Comparison of ENCODE assay signal across 8 mouse cellular contexts in genomic region chr2:163419346-163420045, GRCm38 (mm10). TPM values are rescaled to one million over a fixed set of nuclear protein-coding genes. Genes with fewer than 3 reads are reported as not detected.
A peak's percentile ranks its signal among the peaks of the same experiment; 100 is the strongest.
DNase-seq lines count a peak whose midpoint lies in the region; ATAC-seq lines count a peak whose summit lies in the region.

No protein-coding gene starts in this region.

- H3K9ac ChIP-seq in heart, embryonic 14.5 days (ENCODE audit: low read length), result peak overlapping the region; percentile 88
- H3K9ac ChIP-seq in liver, embryonic 13.5 days, result peak overlapping the region; percentile 91
- peak overlapping the region; percentile 94 for H3K9ac ChIP-seq in stomach, embryonic 16.5 days (ENCODE audit: low read length)

- under 1% methylated on average over 70 of the region's 71 CpGs for WGBS in heart, embryonic 14.5 days
- under 1% methylated on average over 58 of the region's 71 CpGs for WGBS in liver, embryonic 13.5 days (ENCODE audit: insufficient replicate concordance)
- WGBS in stomach, embryonic 16.5 days, result 0% methylated on average over 71 of the region's 71 CpGs

- H3K4me2 ChIP-seq in heart, embryonic 14.5 days (ENCODE audit: low read length), result peak overlapping the region; percentile 82
- H3K4me2 ChIP-seq in liver, embryonic 13.5 days, result peak overlapping the region; percentile 86
- H3K4me2 ChIP-seq in stomach, embryonic 16.5 days (ENCODE audit: low read depth, low read length), result peak overlapping the region; percentile 70

- ATAC-seq in CD4-positive, CD25-positive, alpha-beta regulatory T cell, adult 4 months, result peak; percentile 96
- ATAC-seq in heart, embryonic 14.5 days (ENCODE audit: insufficient number of reproducible peaks, insufficient read depth, low FRiP score, low read depth), result peak; percentile 98
- peak; percentile 98 for ATAC-seq in liver, embryonic 13.5 days (ENCODE audit: low read depth)
- peak; percentile 99 for ATAC-seq in stomach, embryonic 16.5 days (ENCODE audit: insufficient read depth, low FRiP score)

- H3K27ac ChIP-seq in heart, embryonic 14.5 days (replicated peaks in 1 of 2; ENCODE audit: control insufficient read depth in 1 of 2, insufficient read depth in 1 of 2, low read depth in 2 of 2, low read length in 2 of 2), result peak overlapping the region; percentile 78 to 88
- H3K27ac ChIP-seq in liver, embryonic 13.5 days, result peak overlapping the region; percentile 87
- peak overlapping the region; percentile 83 for H3K27ac ChIP-seq in stomach, embryonic 16.5 days (ENCODE audit: low read length)

- H3K27me3 ChIP-seq in heart, embryonic 14.5 days (ENCODE audit: control insufficient read depth, insufficient read depth, low read length), result no peaks in the 10 kb centered on the region
- H3K27me3 ChIP-seq in liver, embryonic 13.5 days, result no peaks in the 10 kb centered on the region
- H3K27me3 ChIP-seq in stomach, embryonic 16.5 days (ENCODE audit: control insufficient read depth, insufficient read depth, low read length), result no peaks in the 10 kb centered on the region

- DNase-seq in c-Kit-negative CD71-positive TER-119-positive erythroid progenitor cells, embryonic 14.5 days (ENCODE audit: low read depth, low spot score), result peak; percentile 96
- peak; percentile 98 for DNase-seq in fibroblast of lung, adult 2 months (ENCODE audit: low read depth)
- DNase-seq in kidney, postnatal 14 days, result peak; percentile 100
- DNase-seq in liver, embryonic 13.5 days, result peak; percentile 100
- DNase-seq in neural tube, embryonic 10.5 days (ENCODE audit: extremely low spot score, low spot score), result peak; percentile 97

- peaks cover 9% of the 10 kb centered on the region for H3K36me3 ChIP-seq in heart, embryonic 14.5 days (ENCODE audit: control insufficient read depth, insufficient read depth, low read length)
- peaks cover 4% of the 10 kb centered on the region for H3K36me3 ChIP-seq in liver, embryonic 13.5 days
- H3K36me3 ChIP-seq in stomach, embryonic 16.5 days (ENCODE audit: control insufficient read depth, insufficient read depth, low read length), result no peaks in the 10 kb centered on the region

- peaks cover 10 to 22% of the 10 kb centered on the region in 2 experiments for H3K4me1 ChIP-seq in heart, embryonic 14.5 days (ENCODE audit: control insufficient read depth in 2 of 2, insufficient read depth in 2 of 2, low read length in 2 of 2)
- H3K4me1 ChIP-seq in liver, embryonic 13.5 days (replicated peaks), result peaks cover 44% of the 10 kb centered on the region
- H3K4me1 ChIP-seq in stomach, embryonic 16.5 days (ENCODE audit: control insufficient read depth, insufficient read depth, low read length), result peaks cover 22% of the 10 kb centered on the region

- peak overlapping the region; percentile 85 to 92 for H3K4me3 ChIP-seq in heart, embryonic 14.5 days (ENCODE audit: control insufficient read depth in 1 of 2, insufficient read depth in 1 of 2, low read depth in 1 of 2, low read length in 2 of 2)
- peak overlapping the region; percentile 95 for H3K4me3 ChIP-seq in liver, embryonic 13.5 days (replicated peaks)
- H3K4me3 ChIP-seq in stomach, embryonic 16.5 days (replicated peaks; ENCODE audit: low read length), result peak overlapping the region; percentile 99

- H3K9me3 ChIP-seq in heart, embryonic 14.5 days (ENCODE audit: control insufficient read depth, low read length), result no peaks in the 10 kb centered on the region
- no peaks in the 10 kb centered on the region for H3K9me3 ChIP-seq in liver, embryonic 13.5 days (replicated peaks)
- H3K9me3 ChIP-seq in stomach, embryonic 16.5 days (replicated peaks; ENCODE audit: control insufficient read depth, low read length), result no peaks in the 10 kb centered on the region

RNA-seq across cellular contexts. Expression of gene Oser1, which starts 5.0 kb away (rescaled TPM):
- 100 to 1,000 TPM; 134 to 146 TPM for polyA plus RNA-seq in CD4-positive, CD25-positive, alpha-beta regulatory T cell, adult 4 months (2017; shearing (Covaris generic))
- polyA plus RNA-seq in heart, embryonic 14.5 days (2014; fragmentation: Nextera tagmentation; extraction: Ambion mirVana), result 52.6 and 56.8 TPM in 2 replicates
- polyA plus RNA-seq in liver, embryonic 13.5 days (2015; fragmentation: Nextera tagmentation; extraction: Ambion mirVana), result 36.1 and 39.2 TPM in 2 replicates
- polyA plus RNA-seq in stomach, embryonic 16.5 days (2015; fragmentation: Nextera tagmentation; extraction: Ambion mirVana), result 79.0 and 86.1 TPM in 2 replicates

RNA-seq across cellular contexts. Expression of gene Gdap1l1, which starts 18.8 kb away (rescaled TPM):
- not detected for polyA plus RNA-seq in CD4-positive, CD25-positive, alpha-beta regulatory T cell, adult 4 months (2017; shearing (Covaris generic))
- 0.39 and 0.54 TPM in 2 replicates for polyA plus RNA-seq in heart, embryonic 14.5 days (2014; fragmentation: Nextera tagmentation; extraction: Ambion mirVana)
- 0.20 and 0.35 TPM in 2 replicates for polyA plus RNA-seq in liver, embryonic 13.5 days (2015; fragmentation: Nextera tagmentation; extraction: Ambion mirVana)
- polyA plus RNA-seq in stomach, embryonic 16.5 days (2015; fragmentation: Nextera tagmentation; extraction: Ambion mirVana), result 5.2 and 5.3 TPM in 2 replicates

RNA-seq across cellular contexts. Expression of gene Jph2, which starts 21.7 kb away (rescaled TPM):
- polyA plus RNA-seq in CD4-positive, CD25-positive, alpha-beta regulatory T cell, adult 4 months (2017; shearing (Covaris generic)), result not detected
- 25.5 and 29.4 TPM in 2 replicates for polyA plus RNA-seq in heart, embryonic 14.5 days (2014; fragmentation: Nextera tagmentation; extraction: Ambion mirVana)
- 0.16 and 0.21 TPM in 2 replicates for polyA plus RNA-seq in liver, embryonic 13.5 days (2015; fragmentation: Nextera tagmentation; extraction: Ambion mirVana)
- 8.5 and 11.2 TPM in 2 replicates for polyA plus RNA-seq in stomach, embryonic 16.5 days (2015; fragmentation: Nextera tagmentation; extraction: Ambion mirVana)

RNA-seq across cellular contexts. Expression of gene Fitm2, which starts 52.9 kb away (rescaled TPM):
- polyA plus RNA-seq in CD4-positive, CD25-positive, alpha-beta regulatory T cell, adult 4 months (2017; shearing (Covaris generic)), result 1 to 10 TPM; 1.8 to 1.9 TPM
- polyA plus RNA-seq in heart, embryonic 14.5 days (2014; fragmentation: Nextera tagmentation; extraction: Ambion mirVana), result 13.8 and 14.0 TPM in 2 replicates
- polyA plus RNA-seq in liver, embryonic 13.5 days (2015; fragmentation: Nextera tagmentation; extraction: Ambion mirVana), result 4.7 and 5.3 TPM in 2 replicates
- polyA plus RNA-seq in stomach, embryonic 16.5 days (2015; fragmentation: Nextera tagmentation; extraction: Ambion mirVana), result 11.6 and 12.1 TPM in 2 replicates

Comparison
In these comparisons a context has a peak if more than half of its experiments do, and no peak if none do; other contexts are left out.
1. Peak in every context shown above with its lines: DNase-seq, ATAC-seq, H3K4me3 ChIP-seq and H3K27ac ChIP-seq.